Mouse (Mus musculus) embryonic facial prominence, embryonic 12.5 days (tissue): Measurements from ENCODE around the gene Themis. TPM values are rescaled to one million over a fixed set of nuclear protein-coding genes. Genes with fewer than 3 reads are reported as not detected.

Experiments used
- ATAC-seq: fragments of 200-750 bp; cut with Nextera tagmentation; 2 replicates; pipeline ENCODE4 v1.8.0; 2017; ENCODE audit not compliant: insufficient number of reproducible peaks, insufficient read depth, low FRiP score, low TSS enrichment
- H3K27ac ChIP-seq: fragments of 300-500 bp; sonication (generic); 2 replicates; pipeline ENCODE4 v1.5.1; 2016; ENCODE audit warnings: mild to moderate bottlenecking
- H3K27me3 ChIP-seq: fragments of 300-500 bp; sonication (generic); 2 replicates; pipeline ENCODE4 v1.6.1; 2016; ENCODE audit warnings: mild to moderate bottlenecking, moderate library complexity
- H3K36me3 ChIP-seq: fragments of 300-500 bp; sonication (generic); 2 replicates; pipeline ENCODE4 v1.6.1; 2016; ENCODE audit warnings: mild to moderate bottlenecking
- H3K4me1 ChIP-seq: fragments of 300-500 bp; sonication (generic); 2 replicates; pipeline ENCODE4 v1.6.1; 2016
- H3K4me2 ChIP-seq: fragments of 300-500 bp; sonication (generic); replicated peaks from 2 replicates; pipeline ENCODE4 v1.6.1; 2016; ENCODE audit warnings: mild to moderate bottlenecking, moderate library complexity
- H3K4me3 ChIP-seq: fragments of 300-500 bp; sonication (generic); 2 replicates; pipeline ENCODE4 v1.5.1; 2016; ENCODE audit warnings: mild to moderate bottlenecking
- H3K9ac ChIP-seq: fragments of 300-500 bp; sonication (generic); 2 replicates; pipeline ENCODE4 v1.6.1; 2016; ENCODE audit warnings: mild to moderate bottlenecking, moderate library complexity
- H3K9me3 ChIP-seq: fragments of 300-500 bp; sonication (generic); 2 replicates; pipeline ENCODE4 v1.6.1; 2016; ENCODE audit warnings: mild to moderate bottlenecking, moderate library complexity
- WGBS: fragments of 180-500 bp; shearing (Covaris S2); methylation state at CpG from one replicate; pipeline ENCODE4 v1.1.7; 2016; 5-methylcytosine and 5-hydroxymethylcytosine counted together
- polyA plus RNA-seq: library from polyadenylated mRNA; unstranded; fragments of >200 nt; fragmentation: Nextera tagmentation; extraction: Ambion mirVana; gene quantifications from 2 replicates; pipeline ENCODE4 v1.2.1, GENCODE M21; 2016

Themis gene
- polyA plus RNA-seq, 1 experiment from 2014 or later = not detected

DNA sequence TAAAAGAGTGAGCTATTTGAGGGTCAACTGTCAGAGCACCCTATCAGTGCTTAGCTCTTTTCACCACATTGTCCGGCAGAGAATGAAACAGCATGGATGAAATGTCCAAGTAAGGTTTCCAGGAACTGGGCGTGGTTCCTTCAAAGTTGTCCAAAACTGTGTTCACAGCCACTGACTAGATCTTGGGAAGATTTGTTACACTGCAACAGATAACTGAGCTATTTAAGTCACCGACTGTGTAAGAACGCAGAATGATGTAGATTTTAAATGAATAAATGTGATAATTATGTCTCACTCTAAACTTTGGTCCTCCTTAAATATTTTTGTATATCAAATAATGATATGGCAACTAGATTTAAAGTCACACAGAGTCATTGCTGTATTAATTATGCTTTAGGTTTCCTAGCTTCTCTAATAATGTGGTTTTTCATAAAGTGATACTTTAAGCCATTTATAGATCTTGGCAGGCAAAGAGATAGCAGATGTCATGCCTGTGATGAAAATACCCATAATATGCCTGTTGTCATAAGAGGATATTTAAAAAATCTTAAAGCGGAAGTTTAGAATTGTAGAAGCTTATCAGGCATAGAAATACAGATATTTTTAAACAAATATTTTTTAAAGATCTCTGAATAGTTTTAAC is 143.9 kb downstream of the Themis start:
- H3K27ac ChIP-seq = no peak overlapping the region
- H3K27me3 ChIP-seq = no peaks in the 10 kb centered on the region
- H3K4me1 ChIP-seq = no peaks in the 10 kb centered on the region
- WGBS = 85% methylated on average over 5 of the region's 5 CpGs
- H3K36me3 ChIP-seq = no peaks in the 10 kb centered on the region
- no peak overlapping the region for H3K9ac ChIP-seq
- ATAC-seq = no peak
- no peaks in the 10 kb centered on the region for H3K9me3 ChIP-seq
- no peak overlapping the region for H3K4me2 ChIP-seq
- no peak overlapping the region for H3K4me3 ChIP-seq

GRCm38 (mm10) chr10:28812571-28812936 is 144.4 kb downstream of the Themis start:
- Histone ChIP-seq H3K27me3 (no peaks in the 10 kb centered on the region), H3K27ac (no peak overlapping the region), H3K9me3 (no peaks in the 10 kb centered on the region), H3K4me2 (no peak overlapping the region), H3K9ac (no peak overlapping the region), H3K36me3 (no peaks in the 10 kb centered on the region), H3K4me1 (no peaks in the 10 kb centered on the region), H3K4me3 (no peak overlapping the region)
- ATAC-seq = no peak

GRCm38 (mm10) chr10:28816160-28816559 is 148.0 kb downstream of the Themis start:
- Histone ChIP-seq H3K4me3 (no peak overlapping the region), H3K4me2 (no peak overlapping the region), H3K9ac (no peak overlapping the region), H3K27ac (no peak overlapping the region), H3K4me1 (no peaks in the 10 kb centered on the region), H3K36me3 (no peaks in the 10 kb centered on the region), H3K27me3 (no peaks in the 10 kb centered on the region), H3K9me3 (no peaks in the 10 kb centered on the region)
- WGBS = 69% methylated on average over 4 of the region's 4 CpGs
- ATAC-seq = no peak

GRCm38 (mm10) chr10:28822320-28822719 is 154.2 kb downstream of the Themis start:
- Histone ChIP-seq H3K27me3 (no peaks in the 10 kb centered on the region), H3K4me3 (no peak overlapping the region), H3K4me1 (no peaks in the 10 kb centered on the region), H3K36me3 (no peaks in the 10 kb centered on the region), H3K27ac (no peak overlapping the region), H3K9ac (no peak overlapping the region), H3K4me2 (no peak overlapping the region), H3K9me3 (no peaks in the 10 kb centered on the region)
- WGBS = 78% methylated on average over 3 of the region's 3 CpGs
- ATAC-seq = no peak

GRCm38 (mm10) chr10:28842605-28843004 is 174.4 kb downstream of the Themis start:
- WGBS = 66% methylated on average over 2 of the region's 2 CpGs
- Histone ChIP-seq H3K9me3 (no peaks in the 10 kb centered on the region), H3K36me3 (no peaks in the 10 kb centered on the region), H3K9ac (no peak overlapping the region), H3K4me3 (no peak overlapping the region), H3K27ac (no peak overlapping the region), H3K4me2 (no peak overlapping the region), H3K27me3 (no peaks in the 10 kb centered on the region), H3K4me1 (no peaks in the 10 kb centered on the region)
- no peak for ATAC-seq

DNA sequence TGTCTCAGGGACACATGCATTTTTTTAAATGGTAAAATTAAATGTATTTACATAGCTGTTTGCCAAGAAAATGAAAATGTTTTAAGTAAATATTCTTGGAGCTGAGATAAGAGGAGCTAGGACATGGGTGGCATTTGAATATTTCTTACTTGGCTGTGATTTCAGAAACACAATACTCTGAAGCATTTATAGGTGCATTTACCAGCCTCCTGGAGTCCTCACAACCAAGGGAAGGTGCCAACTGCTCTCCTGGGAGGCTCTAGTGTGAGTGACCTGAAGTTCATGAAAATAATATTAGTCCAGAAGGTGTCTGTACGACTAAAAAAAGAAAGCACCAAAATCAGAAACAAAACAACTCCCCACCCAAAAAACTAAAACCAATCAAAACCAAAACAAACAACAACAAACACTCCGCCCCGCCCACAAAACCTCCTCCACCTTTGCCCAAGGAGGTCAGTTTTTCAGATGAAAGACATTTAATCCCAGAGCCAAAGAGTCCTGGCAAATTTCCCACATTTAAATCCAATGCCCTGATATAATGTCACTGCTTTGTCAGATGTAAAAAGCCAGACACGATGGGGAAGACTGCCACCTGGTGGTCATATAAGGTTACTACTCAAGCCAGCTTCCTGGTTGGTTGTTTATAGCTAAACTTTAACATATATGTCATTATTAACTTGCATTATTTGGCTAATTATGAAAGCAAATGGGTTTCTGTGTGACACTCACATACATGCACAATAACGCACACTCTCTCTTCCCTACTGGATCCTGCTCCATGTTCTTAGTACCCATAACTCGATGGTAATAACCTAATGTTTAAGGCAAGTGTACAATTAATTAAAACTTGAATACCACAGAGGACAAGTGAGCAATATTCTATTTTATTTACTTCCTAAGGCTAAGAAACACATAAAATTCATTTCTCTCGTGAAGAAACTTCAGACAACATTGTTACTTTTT is 175.9 kb downstream of the Themis start:
- ATAC-seq = no peak
- WGBS = 28% methylated on average over 7 of the region's 7 CpGs

GRCm38 (mm10) chr10:28856154-28856553 is 188.0 kb downstream of the Themis start:
- H3K4me3 ChIP-seq = no peak overlapping the region
- H3K4me1 ChIP-seq = no peaks in the 10 kb centered on the region
- H3K9ac ChIP-seq = no peak overlapping the region
- no peak overlapping the region for H3K27ac ChIP-seq
- H3K36me3 ChIP-seq = no peaks in the 10 kb centered on the region
- 75% methylated on average over 2 of the region's 2 CpGs for WGBS
- no peaks in the 10 kb centered on the region for H3K27me3 ChIP-seq
- H3K9me3 ChIP-seq = no peaks in the 10 kb centered on the region
- H3K4me2 ChIP-seq = no peak overlapping the region
- no peak for ATAC-seq

More for the DNA sequence above, 175.9 kb downstream of the Themis start:
- Histone ChIP-seq H3K4me2 (no peak overlapping the region), H3K36me3 (no peaks in the 10 kb centered on the region), H3K4me1 (no peaks in the 10 kb centered on the region), H3K4me3 (no peak overlapping the region), H3K9me3 (no peaks in the 10 kb centered on the region), H3K27ac (no peak overlapping the region), H3K27me3 (no peaks in the 10 kb centered on the region), H3K9ac (no peak overlapping the region)

- ATAC-seq = no peak
- Histone ChIP-seq H3K4me3 (no peak overlapping the region), H3K9ac (no peak overlapping the region), H3K27me3 (no peaks in the 10 kb centered on the region), H3K36me3 (no peaks in the 10 kb centered on the region), H3K27ac (no peak overlapping the region), H3K4me1 (no peaks in the 10 kb centered on the region), H3K4me2 (no peak overlapping the region), H3K9me3 (no peaks in the 10 kb centered on the region)
- WGBS = 83% methylated on average over 4 of the region's 4 CpGs
Measured at GRCm38 (mm10) chr10:28870580-28871354, 202.6 kb downstream of the Themis start.

DNA sequence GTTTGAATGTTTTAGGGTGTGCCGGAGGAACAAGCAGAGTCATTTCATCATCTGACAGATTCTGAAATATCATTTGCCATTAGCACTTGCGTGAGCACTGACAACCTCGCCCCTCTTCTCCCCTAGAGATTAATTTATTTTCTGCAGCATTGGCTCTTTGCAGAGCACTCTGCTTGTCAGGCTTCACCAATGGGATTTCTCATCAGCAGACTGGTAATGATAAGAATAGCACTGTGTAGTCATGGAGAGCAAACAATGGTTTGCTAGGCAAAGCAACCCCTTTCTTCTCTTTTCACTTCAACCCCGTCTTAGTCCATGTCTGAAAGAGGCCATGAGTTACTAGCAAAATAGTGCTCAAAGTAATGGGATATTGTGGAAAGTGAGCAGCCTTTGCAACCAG is 206.4 kb downstream of the Themis start:
- no peak overlapping the region for H3K27ac ChIP-seq
- WGBS = 84% methylated on average over 4 of the region's 4 CpGs
- no peaks in the 10 kb centered on the region for H3K27me3 ChIP-seq
- no peak for ATAC-seq
- H3K4me2 ChIP-seq = no peak overlapping the region
- H3K4me3 ChIP-seq = no peak overlapping the region
- H3K9me3 ChIP-seq = no peaks in the 10 kb centered on the region
- no peaks in the 10 kb centered on the region for H3K4me1 ChIP-seq
- no peak overlapping the region for H3K9ac ChIP-seq
- H3K36me3 ChIP-seq = no peaks in the 10 kb centered on the region

GRCm38 (mm10) chr10:28887643-28888042 is 219.5 kb downstream of the Themis start:
- no peak overlapping the region for H3K27ac ChIP-seq
- no peak for ATAC-seq
- no peaks in the 10 kb centered on the region for H3K4me1 ChIP-seq
- no peak overlapping the region for H3K4me3 ChIP-seq
- no peaks in the 10 kb centered on the region for H3K36me3 ChIP-seq
- no peak overlapping the region for H3K4me2 ChIP-seq
- no peaks in the 10 kb centered on the region for H3K9me3 ChIP-seq
- no peak overlapping the region for H3K9ac ChIP-seq
- WGBS = 45% methylated on average over 1 of the region's 1 CpGs
- H3K27me3 ChIP-seq = no peaks in the 10 kb centered on the region

DNA sequence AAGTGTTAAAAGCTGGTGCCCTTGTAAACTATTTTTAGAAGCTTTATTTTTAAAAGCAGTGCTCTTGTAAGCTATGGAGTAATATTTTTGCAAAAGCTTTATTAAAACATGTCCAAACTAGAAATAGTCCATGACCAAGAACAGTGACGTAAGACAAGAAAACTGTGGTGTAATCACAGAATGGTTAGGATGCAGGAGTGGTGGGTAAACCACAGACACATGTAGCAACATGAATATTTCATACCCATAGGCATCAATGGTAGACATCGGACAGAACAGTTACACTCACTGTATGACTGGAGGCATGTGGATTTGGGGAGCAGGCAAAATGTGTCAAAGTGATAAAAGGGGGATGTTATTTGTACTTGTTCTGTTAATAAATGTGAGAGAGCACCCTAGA is 222.7 kb downstream of the Themis start:
- no peaks in the 10 kb centered on the region for H3K36me3 ChIP-seq
- H3K4me1 ChIP-seq = no peaks in the 10 kb centered on the region
- H3K4me2 ChIP-seq = no peak overlapping the region
- 78% methylated on average over 2 of the region's 2 CpGs for WGBS
- H3K27ac ChIP-seq = no peak overlapping the region
- no peaks in the 10 kb centered on the region for H3K27me3 ChIP-seq
- no peak overlapping the region for H3K4me3 ChIP-seq
- no peak overlapping the region for H3K9ac ChIP-seq
- ATAC-seq = no peak
- H3K9me3 ChIP-seq = no peaks in the 10 kb centered on the region
